Mouse (Mus musculus): ENCODE measurements around the gene Doc2g. TPM values are rescaled to one million over a fixed set of nuclear protein-coding genes. Genes with fewer than 3 reads are reported as not detected.
A peak's percentile ranks its signal among the peaks of the same experiment; 100 is the strongest.

The Doc2g gene
- polyA plus RNA-seq, 1 experiment from 2014 or later = 1.9 TPM

- DNase-seq (ENCODE audit: low spot score) (peak; percentile 61), ATAC-seq (peak; percentile 69)
- Histone ChIP-seq H3K27me3 (replicated peaks; ENCODE audit: insufficient read depth, low read length) (no peaks in the 10 kb centered on the region), H3K27ac (ENCODE audit: low read length) (peak overlapping the region; percentile 11), H3K4me1 (ENCODE audit: insufficient read depth, low read depth, low read length) (peaks cover 10% of the 10 kb centered on the region; the same call in 1 of the 2 replicates), H3K9ac (replicated peaks; ENCODE audit: low read depth) (no peak overlapping the region), H3K4me3 (ENCODE audit: low read depth, low read length) (no peak overlapping the region), H3K9me3 (ENCODE audit: low read length) (no peaks in the 10 kb centered on the region), H3K4me2 (replicated peaks; ENCODE audit: low read depth, low read length) (no peak overlapping the region), H3K36me3 (ENCODE audit: insufficient read depth, low read length) (no peaks in the 10 kb centered on the region)
- TF ChIP-seq CTCF (IDR thresholded peaks at IDR 0.05) (no peak), EP300 (IDR thresholded peaks at IDR 0.05) (0 out of 2 replicates have a peak, but pooled peaks have one; percentile 26)
- 28% methylated on average over 8 of the region's 8 CpGs for WGBS
These were observed 17.8 kb upstream of the Doc2g start for GRCm38 (mm10) chr19:3985261-3985681.

GRCm38 (mm10) chr19:3986334-3986733 is 16.8 kb upstream of the Doc2g start, which contains the start of gene Acy3:
Acy3 (plus strand) TSS chr19:3986570.
- 5% methylated on average over 8 of the region's 8 CpGs for WGBS
- H3K4me2 ChIP-seq (replicated peaks; ENCODE audit: low read depth, low read length) = peak within 1 kb of the TSS; percentile 23; the same call in 1 of the 2 replicates
- H3K4me3 ChIP-seq (ENCODE audit: low read depth, low read length) = no peak within 1 kb of the TSS
- H3K27me3 ChIP-seq (replicated peaks; ENCODE audit: insufficient read depth, low read length) = no peaks in the 10 kb centered on the region
- no peaks in the 10 kb centered on the region for H3K9me3 ChIP-seq (ENCODE audit: low read length)
- no peak for TF ChIP-seq EP300 (IDR thresholded peaks at IDR 0.05)
- TF ChIP-seq CTCF (IDR thresholded peaks at IDR 0.05) = no peak
- H3K27ac ChIP-seq (ENCODE audit: low read length) = peak within 1 kb of the TSS; percentile 55
- DNase-seq (ENCODE audit: low spot score) (peak; percentile 91), ATAC-seq (peak; percentile 87)
- peaks cover 10% of the 10 kb centered on the region; the same call in 1 of the 2 replicates for H3K4me1 ChIP-seq (ENCODE audit: insufficient read depth, low read depth, low read length)
- no peaks in the 10 kb centered on the region for H3K36me3 ChIP-seq (ENCODE audit: insufficient read depth, low read length)
- no peak within 1 kb of the TSS for H3K9ac ChIP-seq (replicated peaks; ENCODE audit: low read depth)

GRCm38 (mm10) chr19:3988066-3988465 is 15.0 kb upstream of the Doc2g start:
- WGBS = 83% methylated on average over 14 of the region's 14 CpGs
- ATAC-seq (no peak), DNase-seq (ENCODE audit: low spot score) (no peak)
- Histone ChIP-seq H3K27me3 (replicated peaks; ENCODE audit: insufficient read depth, low read length) (no peaks in the 10 kb centered on the region), H3K9me3 (ENCODE audit: low read length) (no peaks in the 10 kb centered on the region), H3K4me1 (ENCODE audit: insufficient read depth, low read depth, low read length) (peaks cover 10% of the 10 kb centered on the region; the same call in 1 of the 2 replicates), H3K4me3 (ENCODE audit: low read depth, low read length) (no peak overlapping the region), H3K9ac (replicated peaks; ENCODE audit: low read depth) (no peak overlapping the region), H3K27ac (ENCODE audit: low read length) (no peak overlapping the region), H3K4me2 (replicated peaks; ENCODE audit: low read depth, low read length) (no peak overlapping the region), H3K36me3 (ENCODE audit: insufficient read depth, low read length) (no peaks in the 10 kb centered on the region)
- TF ChIP-seq CTCF (IDR thresholded peaks at IDR 0.05) (no peak), EP300 (IDR thresholded peaks at IDR 0.05) (no peak)

- Histone ChIP-seq H3K4me3 (ENCODE audit: low read depth, low read length) (no peak overlapping the region), H3K36me3 (ENCODE audit: insufficient read depth, low read length) (no peaks in the 10 kb centered on the region), H3K9ac (replicated peaks; ENCODE audit: low read depth) (no peak overlapping the region), H3K27me3 (replicated peaks; ENCODE audit: insufficient read depth, low read length) (no peaks in the 10 kb centered on the region), H3K4me2 (replicated peaks; ENCODE audit: low read depth, low read length) (no peak overlapping the region), H3K27ac (ENCODE audit: low read length) (no peak overlapping the region), H3K4me1 (ENCODE audit: insufficient read depth, low read depth, low read length) (peaks cover 10% of the 10 kb centered on the region; the same call in 1 of the 2 replicates), H3K9me3 (ENCODE audit: low read length) (no peaks in the 10 kb centered on the region)
- no peak for DNase-seq (ENCODE audit: low spot score)
- WGBS = 81% methylated on average over 4 of the region's 4 CpGs
- no peak for ATAC-seq
- TF ChIP-seq CTCF (IDR thresholded peaks at IDR 0.05) (peak; percentile 45), EP300 (IDR thresholded peaks at IDR 0.05) (no peak)
These were observed 14.4 kb upstream of the Doc2g start for GRCm38 (mm10) chr19:3988750-3989149.

- TF ChIP-seq CTCF (IDR thresholded peaks at IDR 0.05) (no peak), EP300 (IDR thresholded peaks at IDR 0.05) (no peak)
- no peak overlapping the region for H3K4me3 ChIP-seq (ENCODE audit: low read depth, low read length)
- H3K4me1 ChIP-seq (ENCODE audit: insufficient read depth, low read depth, low read length) = peaks cover 11% of the 10 kb centered on the region; the same call in 1 of the 2 replicates
- no peak overlapping the region for H3K27ac ChIP-seq (ENCODE audit: low read length)
- no peak overlapping the region for H3K9ac ChIP-seq (replicated peaks; ENCODE audit: low read depth)
- DNase-seq (ENCODE audit: low spot score) (no peak), ATAC-seq (no peak)
- no peaks in the 10 kb centered on the region for H3K36me3 ChIP-seq (ENCODE audit: insufficient read depth, low read length)
- no peaks in the 10 kb centered on the region for H3K9me3 ChIP-seq (ENCODE audit: low read length)
- 35% methylated on average over 6 of the region's 6 CpGs for WGBS
- H3K4me2 ChIP-seq (replicated peaks; ENCODE audit: low read depth, low read length) = no peak overlapping the region
- H3K27me3 ChIP-seq (replicated peaks; ENCODE audit: insufficient read depth, low read length) = no peaks in the 10 kb centered on the region
These were observed 12.3 kb upstream of the Doc2g start for GRCm38 (mm10) chr19:3990804-3991203.

- WGBS = 98% methylated on average over 3 of the region's 3 CpGs
- H3K27ac ChIP-seq (ENCODE audit: low read length) = no peak overlapping the region
- H3K4me3 ChIP-seq (ENCODE audit: low read depth, low read length) = no peak overlapping the region
- peaks cover 15% of the 10 kb centered on the region; the same call in 1 of the 2 replicates for H3K4me1 ChIP-seq (ENCODE audit: insufficient read depth, low read depth, low read length)
- DNase-seq (ENCODE audit: low spot score) = no peak
- no peak overlapping the region for H3K9ac ChIP-seq (replicated peaks; ENCODE audit: low read depth)
- H3K36me3 ChIP-seq (ENCODE audit: insufficient read depth, low read length) = no peaks in the 10 kb centered on the region
- H3K4me2 ChIP-seq (replicated peaks; ENCODE audit: low read depth, low read length) = no peak overlapping the region
- ATAC-seq = no peak
- TF ChIP-seq EP300 (IDR thresholded peaks at IDR 0.05) (no peak), CTCF (IDR thresholded peaks at IDR 0.05) (no peak)
- H3K27me3 ChIP-seq (replicated peaks; ENCODE audit: insufficient read depth, low read length) = no peaks in the 10 kb centered on the region
- H3K9me3 ChIP-seq (ENCODE audit: low read length) = no peaks in the 10 kb centered on the region
These were observed 11.6 kb upstream of the Doc2g start for GRCm38 (mm10) chr19:3991562-3991961.
